Mouse (Mus musculus) urinary bladder, adult 18-20 months (tissue): ENCODE measurements around the gene H3f3b.

Source experiments
- DNase-seq, 2 experiments: peaks; one replicate each; pipeline ENCODE4 v3.0.0; 2022; ENCODE audit warnings: low spot score in 2 of 2, mixed read lengths in 2 of 2

The H3f3b gene

GRCm38 (mm10) chr11:116001725-116002124 is 26.0 kb downstream of the H3f3b start:
- DNase-seq: no peak

- no peak for DNase-seq
Measured at GRCm38 (mm10) chr11:116000607-116001006, 27.2 kb downstream of the H3f3b start.

DNA sequence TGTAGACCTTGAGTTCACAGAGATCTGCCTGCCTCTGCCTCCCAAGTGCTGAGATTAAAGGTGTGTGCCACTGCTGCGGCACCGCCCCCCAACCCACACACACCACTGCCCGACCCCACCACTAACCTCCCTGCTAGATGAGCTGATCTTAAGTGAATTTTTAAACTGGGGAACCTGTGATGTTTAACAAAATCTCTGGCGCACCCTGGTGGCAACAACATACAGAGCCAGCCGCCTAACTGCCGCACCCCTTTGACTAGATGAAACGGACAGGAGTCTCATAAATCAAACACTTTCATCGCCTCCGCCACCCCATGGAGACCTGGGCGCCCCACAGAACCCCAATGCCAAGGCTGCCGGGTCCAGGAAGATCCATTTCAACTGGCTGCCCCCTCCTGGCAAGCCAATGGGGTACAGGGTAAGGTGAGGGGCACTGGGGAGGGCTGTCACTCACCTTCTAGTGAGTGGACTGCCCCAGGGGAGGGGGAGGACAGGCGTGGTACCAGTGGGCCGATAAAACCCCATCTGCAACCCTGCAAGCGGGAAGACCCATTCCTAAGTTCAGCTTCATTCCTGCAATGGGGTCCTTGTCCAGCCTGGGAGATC is 28.1 kb downstream of the H3f3b start:
- DNase-seq: peak in 1 of 2 experiments; percentile 43

GRCm38 (mm10) chr11:115999027-115999426 is 28.7 kb downstream of the H3f3b start:
- DNase-seq: no peak

DNA sequence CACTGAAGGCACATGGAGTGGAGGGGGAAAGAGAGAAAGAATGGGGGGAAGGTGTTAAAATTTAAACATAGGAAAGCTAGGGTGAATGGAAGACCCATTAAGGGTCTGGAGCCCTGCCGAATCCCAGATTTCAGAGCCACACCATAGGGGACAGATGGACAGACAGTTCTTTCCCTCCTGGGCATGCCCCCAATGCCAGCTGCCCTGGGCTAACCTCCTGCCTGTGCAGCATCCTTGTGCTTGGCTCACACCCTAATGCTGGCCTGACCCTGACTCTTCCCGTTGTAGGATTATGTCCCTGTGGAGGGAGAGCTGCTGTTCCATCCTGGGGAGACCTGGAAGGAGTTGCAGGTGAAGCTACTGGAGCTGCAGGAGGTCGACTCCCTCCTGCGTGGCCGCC is 30.1 kb downstream of the H3f3b start:
- DNase-seq: no peak

GRCm38 (mm10) chr11:115997047-115997446 is 30.7 kb downstream of the H3f3b start:
- DNase-seq: no peak

DNA sequence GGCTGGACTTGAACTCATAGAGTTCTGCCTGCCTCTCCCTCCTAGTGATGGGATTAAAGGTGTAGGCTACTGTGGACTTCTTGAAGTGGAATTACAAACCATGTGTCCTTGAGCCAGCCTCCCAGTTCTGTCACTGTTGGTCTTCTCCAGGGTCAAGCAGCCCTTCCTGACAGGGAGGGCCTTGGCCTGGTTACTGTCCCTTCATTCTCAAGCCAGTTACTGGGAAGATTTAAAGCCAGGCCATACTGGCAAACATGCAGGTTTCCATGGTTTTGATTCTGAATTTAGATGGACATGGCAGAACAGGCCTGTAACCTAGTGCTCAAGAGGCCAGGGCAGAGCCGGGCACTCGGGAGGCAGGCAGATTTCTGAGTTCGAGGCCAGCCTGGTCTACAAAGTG is 32.5 kb downstream of the H3f3b start:
- no peak for DNase-seq

DNA sequence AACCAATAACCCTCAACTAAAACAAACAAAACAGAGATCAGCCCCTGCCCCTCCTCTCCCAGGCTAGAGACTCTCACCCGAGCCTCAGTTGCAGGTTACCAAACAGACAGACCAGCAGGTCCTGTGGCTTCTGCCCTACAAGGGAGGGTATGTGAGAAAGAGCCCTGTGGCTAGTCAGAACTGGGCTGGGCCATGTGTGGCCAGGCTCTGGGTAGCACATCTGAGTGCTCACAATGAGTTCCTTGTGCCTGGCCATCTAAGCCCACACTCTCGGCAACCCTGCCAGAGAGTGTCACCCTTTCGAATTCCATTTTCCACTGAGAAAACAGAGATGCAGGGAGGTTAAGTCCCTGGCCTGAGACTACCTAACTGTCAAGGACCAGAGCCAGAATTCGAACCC is 35.7 kb downstream of the H3f3b start:
- DNase-seq: no peak

DNA sequence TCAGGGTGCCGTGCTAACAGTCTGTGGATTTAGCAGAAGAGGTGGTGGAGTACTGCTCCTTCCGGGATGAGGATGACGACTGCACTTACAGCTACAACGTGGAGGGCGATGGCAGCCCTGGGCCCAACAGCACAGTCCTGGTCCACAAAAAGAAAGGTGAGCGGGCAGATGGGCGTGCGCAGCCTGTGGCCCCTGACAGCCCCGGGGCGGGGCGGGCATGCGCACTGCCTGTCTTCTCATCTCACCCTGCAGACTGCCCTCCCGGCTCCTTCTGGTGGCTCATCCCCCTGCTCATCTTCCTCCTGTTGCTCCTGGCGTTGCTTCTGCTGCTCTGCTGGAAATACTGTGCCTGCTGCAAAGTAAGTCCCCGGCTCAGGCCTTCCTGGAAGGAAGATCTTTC is 38.1 kb downstream of the H3f3b start:
- DNase-seq: no peak

DNA sequence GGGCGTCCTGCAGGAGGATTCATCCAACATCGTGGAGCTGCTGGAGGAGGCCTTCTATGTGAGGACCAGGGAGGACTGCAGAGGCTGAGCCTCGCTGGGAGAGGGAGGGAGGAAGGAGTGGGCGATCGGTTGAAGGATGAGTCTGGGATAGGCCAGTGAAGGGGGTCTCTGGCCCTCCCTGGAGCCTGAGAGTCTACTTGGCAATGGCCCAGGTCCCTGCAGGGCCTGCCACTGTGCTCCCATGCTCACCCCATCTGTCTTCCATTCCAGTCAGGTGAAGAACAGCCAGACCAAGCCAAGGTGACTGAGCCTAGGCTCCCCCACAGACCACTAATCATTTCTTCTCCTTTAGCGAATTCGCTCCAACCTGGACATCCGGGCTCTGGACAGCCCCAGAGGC is 44.5 kb downstream of the H3f3b start:
- DNase-seq: no peak

- no peak for DNase-seq
Measured at GRCm38 (mm10) chr11:115982472-115982871, 45.3 kb downstream of the H3f3b start.

GRCm38 (mm10) chr11:115975544-115975943 is 52.2 kb downstream of the H3f3b start:
- no peak for DNase-seq

GRCm38 (mm10) chr11:115975083-115975420 is 52.7 kb downstream of the H3f3b start:
- DNase-seq: no peak

DNA sequence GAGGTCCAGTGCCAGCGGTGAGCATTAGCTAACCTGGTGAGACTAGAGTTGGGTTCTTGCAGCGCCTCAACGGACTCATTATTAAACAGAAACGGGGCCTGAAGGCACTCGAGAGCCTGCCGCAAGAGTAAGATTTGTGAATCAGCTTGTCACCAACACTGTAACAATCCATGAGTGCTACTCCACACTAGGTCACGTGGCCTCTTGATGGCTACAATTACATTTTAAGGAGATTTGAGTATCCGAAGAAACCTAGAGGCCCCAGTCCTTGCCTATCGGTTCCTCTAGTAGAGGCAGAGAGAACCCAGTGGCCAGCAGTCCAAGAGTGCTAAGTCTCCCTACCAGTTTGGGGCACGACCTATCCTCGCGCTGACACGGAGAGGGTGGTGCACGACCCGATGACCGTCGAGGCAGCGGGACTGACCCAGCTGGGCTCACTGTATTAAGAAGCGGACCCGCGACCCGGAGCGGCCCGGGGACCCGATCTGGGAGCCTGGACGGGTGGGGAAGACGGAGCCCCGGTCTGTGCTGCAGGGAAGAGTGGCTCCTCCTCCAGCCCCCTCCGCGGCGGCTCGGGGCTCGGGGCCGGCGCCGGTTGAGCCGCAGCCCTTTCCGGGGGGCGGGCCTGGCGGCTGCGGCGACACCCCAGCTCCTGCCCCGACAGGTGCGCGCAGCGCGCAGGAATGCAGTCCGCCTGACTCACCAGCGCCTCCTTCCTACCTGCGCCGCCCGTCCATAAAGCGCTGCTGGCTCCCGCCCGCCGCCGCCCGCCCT is 53.3 kb downstream of the H3f3b start, which contains the start of gene Itgb4:
Gene Itgb4 (plus strand): TSS at position 401 of the 774 bp plus-strand sequence.
- peak; percentile 76 for DNase-seq
